Mouse (Mus musculus): Measurements from ENCODE around the gene Tmem204.

Gene Tmem204

GRCm38 (mm10) chr17:25084835-25085385, 1.5 kb upstream of the Tmem204 start:
- DNase-seq (ENCODE audit: low spot score): no peak

- no peak for DNase-seq (ENCODE audit: low spot score)
These were observed 504 bp downstream of the Tmem204 start for GRCm38 (mm10) chr17:25082887-25083286.

- no peak for DNase-seq (ENCODE audit: low spot score)
These were observed 1.1 kb downstream of the Tmem204 start for GRCm38 (mm10) chr17:25082081-25082847.

- no peak for DNase-seq (ENCODE audit: low spot score)
These were observed 2.4 kb downstream of the Tmem204 start for GRCm38 (mm10) chr17:25080960-25081381.

- no peak for DNase-seq (ENCODE audit: low spot score)
These were observed 3.2 kb downstream of the Tmem204 start for GRCm38 (mm10) chr17:25080210-25080609.

GRCm38 (mm10) chr17:25077771-25078372, 5.5 kb downstream of the Tmem204 start:
- peak; percentile 67 for DNase-seq (ENCODE audit: low spot score)

- no peak for DNase-seq (ENCODE audit: low spot score)
These were observed 6.5 kb downstream of the Tmem204 start for GRCm38 (mm10) chr17:25076906-25077305.

- DNase-seq (ENCODE audit: low spot score): no peak
These were observed 14.7 kb downstream of the Tmem204 start for GRCm38 (mm10) chr17:25068690-25069089.

- DNase-seq (ENCODE audit: low spot score): no peak
These were observed 15.9 kb downstream of the Tmem204 start for GRCm38 (mm10) chr17:25067442-25067851.

GRCm38 (mm10) chr17:25066595-25066994, 16.8 kb downstream of the Tmem204 start:
- DNase-seq (ENCODE audit: low spot score): no peak

- DNase-seq (ENCODE audit: low spot score): no peak
These were observed 18.2 kb downstream of the Tmem204 start for GRCm38 (mm10) chr17:25065189-25065588.

- no peak for DNase-seq (ENCODE audit: low spot score)
These were observed 19.0 kb downstream of the Tmem204 start for GRCm38 (mm10) chr17:25064351-25064750.

GRCm38 (mm10) chr17:25063872-25064271, 19.5 kb downstream of the Tmem204 start:
- no peak for DNase-seq (ENCODE audit: low spot score)

- DNase-seq (ENCODE audit: low spot score): no peak
These were observed 20.1 kb downstream of the Tmem204 start for GRCm38 (mm10) chr17:25063261-25063660.

- DNase-seq (ENCODE audit: low spot score): no peak
These were observed 26.4 kb downstream of the Tmem204 start for GRCm38 (mm10) chr17:25057041-25057440.

GRCm38 (mm10) chr17:25053274-25053673, 30.1 kb downstream of the Tmem204 start:
- no peak for DNase-seq (ENCODE audit: low spot score)

GRCm38 (mm10) chr17:25047143-25047542, 36.2 kb downstream of the Tmem204 start:
- DNase-seq (ENCODE audit: low spot score): no peak

GRCm38 (mm10) chr17:25045281-25045680, 38.1 kb downstream of the Tmem204 start:
- no peak for DNase-seq (ENCODE audit: low spot score)

- no peak for DNase-seq (ENCODE audit: low spot score)
These were observed 38.5 kb downstream of the Tmem204 start for GRCm38 (mm10) chr17:25044879-25045278.

GRCm38 (mm10) chr17:25036183-25036582, 47.2 kb downstream of the Tmem204 start:
- no peak for DNase-seq (ENCODE audit: low spot score)

GRCm38 (mm10) chr17:25016292-25017132, 66.9 kb downstream of the Tmem204 start:
- peak; percentile 73 for DNase-seq (ENCODE audit: low spot score)

GRCm38 (mm10) chr17:25015655-25016291, 67.6 kb downstream of the Tmem204 start, which contains the start of the genes Cramp1l and Ift140:
Cramp1l (minus strand) TSS chr17:25015788.
Ift140 (plus strand) TSS chr17:25016085.
- peak; percentile 99 for DNase-seq (ENCODE audit: low spot score)
